Mouse (Mus musculus) liver, embryonic 14.5 days (tissue): ENCODE data around the gene 2810408A11Rik. TPM values are rescaled to one million over a fixed set of nuclear protein-coding genes. Genes with fewer than 3 reads are reported as not detected.

Experiments
- ATAC-seq: fragments of 200-750 bp; cut with Nextera tagmentation; 2 replicates; pipeline ENCODE4 v1.8.0; 2017; ENCODE audit warnings: moderate number of reproducible peaks, mild to moderate bottlenecking, moderate library complexity; ENCODE audit not compliant: insufficient read depth
- DNase-seq, 3 experiments: peaks; one replicate each; pipeline ENCODE4 v3.0.0-alpha.2; 2012 to 2013; ENCODE audit warnings: low read depth in 3 of 3, low spot score in 3 of 3
- H3K27ac ChIP-seq: fragments of 300-500 bp; sonication (generic); 2 replicates; pipeline ENCODE4 v1.5.1; 2014; ENCODE audit warnings: moderate library complexity, mild to moderate bottlenecking, control low read depth, inconsistent platforms
- H3K27me3 ChIP-seq: fragments of 300-500 bp; sonication (generic); 2 replicates; pipeline ENCODE4 v1.6.1; 2014; ENCODE audit warnings: mild to moderate bottlenecking, low read length, moderate library complexity; ENCODE audit not compliant: control insufficient read depth, insufficient read depth
- H3K36me3 ChIP-seq: fragments of 300-500 bp; sonication (generic); replicated peaks from 2 replicates; pipeline ENCODE4 v1.6.1; 2014; ENCODE audit warnings: low read depth; ENCODE audit not compliant: control insufficient read depth, insufficient read depth
- H3K4me1 ChIP-seq, 2 experiments: fragments of 200-500 bp in 1 of 2; fragments of 300-500 bp in 1 of 2; sonication (generic) in 1 of 2; replicated peaks; 2 replicates each; pipeline ENCODE4 v1.6.1; 2012 to 2014; ENCODE audit warnings: antibody characterized with exemption in 1 of 2, inconsistent platforms in 1 of 2, low read length in 1 of 2; ENCODE audit not compliant: control insufficient read depth in 2 of 2, insufficient read depth in 2 of 2
- H3K4me2 ChIP-seq: fragments of 300-500 bp; sonication (generic); 2 replicates; pipeline ENCODE4 v1.6.1; 2014; ENCODE audit warnings: low read depth, mild to moderate bottlenecking, control low read depth, moderate library complexity
- H3K4me3 ChIP-seq, 2 experiments: fragments of 200-500 bp in 1 of 2; fragments of 300-500 bp in 1 of 2; sonication (generic) in 1 of 2; 2 replicates each; pipeline ENCODE4 v1.5.1; 2012 to 2014; ENCODE audit warnings: low read depth in 2 of 2, low read length in 2 of 2, mild to moderate bottlenecking in 2 of 2, control low read depth in 1 of 2, inconsistent platforms in 1 of 2, moderate library complexity in 1 of 2; ENCODE audit not compliant: insufficient read depth in 1 of 2
- H3K9ac ChIP-seq: fragments of 300-500 bp; sonication (generic); replicated peaks from 2 replicates; pipeline ENCODE4 v1.6.1; 2014; ENCODE audit warnings: mild to moderate bottlenecking, control low read depth, moderate library complexity
- H3K9me3 ChIP-seq: fragments of 300-500 bp; sonication (generic); 2 replicates; pipeline ENCODE4 v1.6.1; 2016; ENCODE audit warnings: low read length, mixed read lengths; ENCODE audit not compliant: control insufficient read depth
- CTCF ChIP-seq: IDR thresholded peaks from 2 replicates; pipeline ENCODE4 v1.5.1; 2016; ENCODE audit warnings: antibody characterized with exemption, low read depth, control low read depth
- EP300 ChIP-seq: IDR thresholded peaks from 2 replicates; pipeline ENCODE4 v1.6.1; 2016; ENCODE audit warnings: antibody characterized with exemption, low read depth
- WGBS: fragments of 180-500 bp; shearing (Covaris S2); extraction: QIAGEN DNeasy Blood & Tissue Kit; methylation state at CpG from one replicate; pipeline ENCODE4 v1.1.7; 2014; ENCODE audit not compliant: insufficient replicate concordance; 5-methylcytosine and 5-hydroxymethylcytosine counted together
- polyA plus RNA-seq, 2 experiments: library from polyadenylated mRNA; depleted of rRNA in 1 of 2; stranded (reverse) in 1 of 2; unstranded in 1 of 2; fragments of >200 nt; fragmentation: Nextera tagmentation in 1 of 2; extraction: Ambion mirVana in 1 of 2; gene quantifications; 2 replicates each; pipeline versions ENCODE4 v1.2.1 to v1.2.3; 2012 to 2014

2810408A11Rik gene
- polyA plus RNA-seq, 2 experiments, result 0.48 to 0.93 TPM

GRCm38 (mm10) chr11:69938401-69938979 lies 37.7 kb upstream of the 2810408A11Rik start:
- Histone ChIP-seq H3K9me3 (no peaks in the 10 kb centered on the region), H3K4me3 (no peak overlapping the region), H3K27ac (no peak overlapping the region), H3K36me3 (no peaks in the 10 kb centered on the region; the same call in 1 of the 2 replicates), H3K27me3 (peaks cover 53% of the 10 kb centered on the region), H3K4me1 (peaks cover 10 to 12% of the 10 kb centered on the region in 2 experiments), H3K4me2 (no peak overlapping the region), H3K9ac (no peak overlapping the region)
- no peak for ATAC-seq
- WGBS, result 36% methylated on average over 9 of the region's 9 CpGs
- no peak for TF ChIP-seq CTCF
- no peak for TF ChIP-seq EP300
- no peak for DNase-seq

- Histone ChIP-seq H3K9me3 (no peaks in the 10 kb centered on the region), H3K27me3 (peaks cover 53% of the 10 kb centered on the region), H3K9ac (no peak overlapping the region), H3K4me1 (peaks cover 10 to 12% of the 10 kb centered on the region in 2 experiments), H3K27ac (no peak overlapping the region), H3K4me2 (no peak overlapping the region), H3K4me3 (no peak overlapping the region), H3K36me3 (no peaks in the 10 kb centered on the region; the same call in 1 of the 2 replicates)
- ATAC-seq, result no peak
- WGBS, result 57% methylated on average over 5 of the region's 5 CpGs
- no peak for TF ChIP-seq EP300
- no peak for TF ChIP-seq CTCF
- no peak for DNase-seq
These were observed 37.0 kb upstream of the 2810408A11Rik start for GRCm38 (mm10) chr11:69937834-69938233.

- Histone ChIP-seq H3K4me2 (no peak overlapping the region), H3K36me3 (no peaks in the 10 kb centered on the region), H3K4me3 (no peak overlapping the region), H3K9ac (no peak overlapping the region), H3K27me3 (peaks cover 53% of the 10 kb centered on the region), H3K9me3 (no peaks in the 10 kb centered on the region), H3K27ac (no peak overlapping the region), H3K4me1 (peaks cover 10 to 12% of the 10 kb centered on the region in 2 experiments)
- TF ChIP-seq CTCF (no peak), EP300 (no peak)
- ATAC-seq (no peak), DNase-seq (no peak)
- 33% methylated on average over 4 of the region's 4 CpGs for WGBS
These were observed 36.6 kb upstream of the 2810408A11Rik start for GRCm38 (mm10) chr11:69937385-69937784.

GRCm38 (mm10) chr11:69936714-69937347 lies 36.0 kb upstream of the 2810408A11Rik start:
- H3K27ac ChIP-seq, result no peak overlapping the region
- no peaks in the 10 kb centered on the region for H3K36me3 ChIP-seq
- H3K27me3 ChIP-seq, result peaks cover 53% of the 10 kb centered on the region
- no peak overlapping the region for H3K4me2 ChIP-seq
- H3K4me3 ChIP-seq, result no peak overlapping the region
- DNase-seq (no peak), ATAC-seq (no peak)
- H3K4me1 ChIP-seq, result peaks cover 10 to 12% of the 10 kb centered on the region in 2 experiments
- H3K9me3 ChIP-seq, result no peaks in the 10 kb centered on the region
- TF ChIP-seq CTCF (no peak), EP300 (no peak)
- H3K9ac ChIP-seq, result no peak overlapping the region
- WGBS, result 51% methylated on average over 9 of the region's 9 CpGs

DNA sequence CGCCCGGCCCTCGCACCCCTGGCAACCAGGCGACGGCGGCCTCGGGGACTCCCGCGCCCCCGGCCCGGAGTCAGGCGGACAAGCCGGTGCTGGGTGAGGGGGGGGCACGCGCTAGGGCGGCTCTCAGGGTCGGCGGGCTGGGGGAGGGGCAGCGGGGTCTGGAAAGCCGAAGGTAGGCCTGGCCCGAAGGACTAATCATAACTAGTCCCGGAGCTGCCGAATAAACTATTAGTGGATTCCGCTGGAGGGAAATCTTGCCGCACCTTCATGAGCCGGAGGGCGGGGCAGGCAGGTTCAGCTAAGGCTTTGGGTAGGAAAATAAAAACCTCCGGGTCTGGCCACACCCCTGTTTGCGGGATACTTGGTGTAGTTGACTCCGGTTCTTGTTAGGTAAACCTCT lies 35.4 kb upstream of the 2810408A11Rik start:
- 5% methylated on average over 30 of the region's 30 CpGs for WGBS
- Histone ChIP-seq H3K4me1 (peaks cover 10 to 12% of the 10 kb centered on the region in 2 experiments), H3K36me3 (no peaks in the 10 kb centered on the region), H3K27me3 (peaks cover 53% of the 10 kb centered on the region), H3K9ac (no peak overlapping the region), H3K4me2 (peak overlapping the region; percentile 73), H3K4me3 (peak overlapping the region in 1 of 2 experiments; percentile 53; a peak in 2 of 4 replicates), H3K27ac (no peak overlapping the region), H3K9me3 (no peaks in the 10 kb centered on the region)
- no peak for ATAC-seq
- DNase-seq, result no peak
- no peak for TF ChIP-seq EP300
- no peak for TF ChIP-seq CTCF
